Mouse (Mus musculus): ENCODE results near the gene Mien1.

The Mien1 gene

GRCm38 (mm10) chr11:98428436-98428835 is 10.4 kb downstream of the Mien1 start:
- DNase-seq (ENCODE audit: low spot score in 2 of 2), result no peak

DNA sequence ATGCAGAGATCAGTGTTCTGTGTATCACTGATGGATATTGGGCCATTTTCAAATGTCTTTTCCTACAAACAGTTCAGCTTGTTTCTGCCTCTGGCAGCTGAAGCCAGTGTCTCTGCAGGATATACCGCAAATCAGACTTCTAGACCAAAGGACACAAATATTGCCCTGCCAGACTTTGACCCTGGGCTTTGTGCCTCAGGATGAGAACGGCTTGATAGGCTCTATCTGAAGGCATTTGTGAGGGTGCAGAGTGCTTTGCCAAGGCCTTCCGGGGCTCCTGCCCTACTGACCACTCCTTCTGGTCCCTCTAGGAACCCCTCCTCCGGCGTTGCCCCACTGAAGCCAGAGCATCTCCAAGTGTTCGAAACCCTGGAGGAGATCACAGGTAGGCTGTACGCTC is 12.2 kb downstream of the Mien1 start:
- DNase-seq (ENCODE audit: low spot score in 2 of 2), result no peak

GRCm38 (mm10) chr11:98418939-98419547 is 19.7 kb downstream of the Mien1 start:
- DNase-seq (ENCODE audit: low spot score in 2 of 2), result no peak

DNA sequence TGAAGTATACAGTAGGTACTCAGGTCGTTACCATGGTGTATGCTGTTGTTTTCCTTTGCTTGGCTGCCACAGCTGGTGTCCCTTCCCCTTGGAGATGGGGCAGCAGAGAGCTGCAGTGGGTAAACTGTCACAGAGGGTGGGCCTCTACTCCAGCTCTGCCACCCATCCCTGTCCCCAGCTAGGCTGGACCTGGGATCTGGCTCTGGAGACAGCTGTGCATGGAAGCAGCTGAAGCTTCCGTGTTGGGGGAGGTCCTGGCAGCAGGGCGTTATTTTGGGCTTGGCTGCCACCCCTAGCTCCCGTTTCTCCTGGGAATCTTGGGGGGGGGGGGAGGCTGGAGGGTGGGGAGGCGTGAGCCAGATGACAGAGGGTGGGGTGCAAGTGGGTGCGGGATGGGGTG is 20.5 kb downstream of the Mien1 start:
- DNase-seq (ENCODE audit: low spot score in 2 of 2), result no peak

DNA sequence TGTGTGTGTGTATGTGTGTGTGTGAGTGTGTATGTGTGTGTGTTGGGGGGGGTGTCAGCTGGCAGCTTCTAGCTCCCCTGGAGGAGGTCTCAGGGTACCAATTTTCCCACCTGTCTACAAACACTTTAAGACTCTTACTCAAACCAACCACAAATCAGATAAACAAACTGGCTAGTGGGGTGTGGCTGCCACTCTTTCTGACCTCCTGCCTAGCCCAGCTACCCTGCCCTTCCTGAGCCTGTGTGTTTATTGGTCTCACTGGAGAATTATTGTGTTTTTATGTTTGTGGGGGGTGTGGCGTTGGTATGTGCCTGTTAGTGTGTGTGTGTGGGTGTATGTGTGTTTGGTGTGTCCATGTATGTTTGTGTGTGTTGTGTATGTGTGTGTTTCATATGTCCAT is 21.7 kb downstream of the Mien1 start:
- no peak for DNase-seq (ENCODE audit: low spot score in 2 of 2)

DNA sequence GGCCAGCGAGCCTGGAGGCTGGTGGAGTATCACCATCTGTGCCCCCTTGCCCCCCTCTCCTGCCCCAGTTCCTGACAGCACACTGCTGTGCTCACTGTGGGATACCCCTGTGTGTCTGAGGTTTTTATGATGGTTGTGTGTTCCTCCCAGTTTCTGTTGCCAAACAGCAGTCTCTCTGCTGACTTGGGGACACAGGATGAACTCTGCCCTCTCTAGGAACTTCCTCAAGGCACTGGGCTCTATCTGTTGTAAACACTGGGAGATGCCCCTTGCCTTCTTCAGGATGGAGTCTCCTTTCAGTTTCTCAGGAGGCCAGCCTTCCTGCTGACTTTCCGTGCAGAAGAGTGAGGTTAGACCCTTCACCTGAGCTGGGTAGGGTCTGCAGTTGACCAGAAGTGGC is 24.6 kb downstream of the Mien1 start:
- no peak for DNase-seq (ENCODE audit: low spot score in 2 of 2)

- no peak for DNase-seq (ENCODE audit: low spot score in 2 of 2)
These were observed 25.1 kb downstream of the Mien1 start for GRCm38 (mm10) chr11:98413731-98414130.

GRCm38 (mm10) chr11:98412797-98413301 is 25.9 kb downstream of the Mien1 start:
- DNase-seq (ENCODE audit: low spot score in 2 of 2), result no peak

DNA sequence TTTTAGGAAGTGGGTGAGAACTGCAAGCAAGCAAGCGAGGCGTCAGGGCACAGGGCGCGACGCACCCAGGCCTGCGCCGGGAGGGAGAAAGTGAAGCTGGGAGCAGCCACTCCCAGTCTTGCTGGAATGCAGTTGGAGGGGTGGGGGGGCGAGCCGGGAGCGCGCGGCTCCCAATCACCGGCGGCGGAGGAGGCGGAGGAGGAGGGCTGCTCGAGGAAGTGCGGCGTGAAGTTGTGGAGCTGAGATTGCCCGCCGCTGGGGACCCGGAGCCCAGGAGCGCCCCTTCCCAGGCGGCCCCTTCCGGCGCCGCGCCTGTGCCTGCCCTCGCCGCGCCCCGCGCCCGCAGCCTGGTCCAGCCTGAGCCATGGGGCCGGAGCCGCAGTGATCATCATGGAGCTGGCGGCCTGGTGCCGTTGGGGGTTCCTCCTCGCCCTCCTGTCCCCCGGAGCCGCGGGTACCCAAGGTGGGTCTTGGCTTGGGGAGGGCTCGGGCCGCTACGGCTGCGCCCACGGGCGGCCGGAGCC is 26.5 kb downstream of the Mien1 start, which contains the start of gene Erbb2:
TSS of gene Erbb2 (plus strand) at position 198 of the 524 bp plus-strand sequence.
- peak in 1 of 2 experiments; percentile 38 for DNase-seq (ENCODE audit: low spot score in 2 of 2)

DNA sequence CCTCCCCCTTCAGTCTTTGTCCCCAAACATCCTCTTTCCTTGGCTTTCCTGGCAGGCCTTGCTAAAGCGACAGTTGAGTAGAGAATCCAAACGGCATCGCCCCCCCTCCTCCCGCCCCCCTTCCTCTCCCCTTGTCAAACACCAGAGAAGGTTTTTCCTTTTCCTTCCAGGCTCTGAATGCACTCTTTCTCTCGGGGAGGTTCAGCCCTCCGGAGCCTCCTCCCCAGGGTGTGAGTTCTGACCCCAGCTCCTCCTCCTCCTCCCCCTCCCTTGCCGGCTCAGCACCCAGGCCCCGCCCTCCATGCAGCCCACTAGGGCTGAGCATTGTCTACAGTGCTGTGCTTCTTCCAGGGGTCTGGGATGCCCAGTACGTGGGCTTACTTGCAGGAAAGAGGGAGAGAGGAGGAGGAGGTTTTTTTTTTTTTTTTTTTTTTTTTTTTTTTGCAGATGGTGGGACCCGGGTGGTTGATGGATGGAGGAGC is 29.4 kb downstream of the Mien1 start:
- no peak for DNase-seq (ENCODE audit: low spot score in 2 of 2)

- no peak for DNase-seq (ENCODE audit: low spot score in 2 of 2)
These were observed 29.9 kb downstream of the Mien1 start for GRCm38 (mm10) chr11:98408872-98409271.

GRCm38 (mm10) chr11:98406621-98407020 is 32.2 kb downstream of the Mien1 start:
- DNase-seq (ENCODE audit: low spot score in 2 of 2), result no peak

DNA sequence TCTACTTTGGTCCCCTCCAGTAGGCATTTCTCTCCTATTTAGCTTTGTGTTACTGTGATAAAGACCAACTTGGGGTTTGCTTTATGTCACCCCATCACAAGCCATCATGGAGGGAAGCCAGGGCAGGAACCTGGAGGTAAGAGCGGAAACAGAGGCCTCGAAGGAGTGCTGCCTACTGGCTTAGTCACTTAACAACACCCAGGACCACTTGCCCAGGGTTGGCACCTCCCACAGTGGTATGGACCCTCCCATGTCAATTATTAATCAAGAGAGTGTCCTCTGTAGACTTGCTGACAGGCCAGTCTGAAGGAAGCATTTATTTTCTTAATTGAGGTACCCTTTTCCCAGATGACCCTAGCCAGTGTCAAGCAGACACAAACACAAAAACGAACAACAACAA is 38.0 kb downstream of the Mien1 start:
- no peak for DNase-seq (ENCODE audit: low spot score in 2 of 2)

DNA sequence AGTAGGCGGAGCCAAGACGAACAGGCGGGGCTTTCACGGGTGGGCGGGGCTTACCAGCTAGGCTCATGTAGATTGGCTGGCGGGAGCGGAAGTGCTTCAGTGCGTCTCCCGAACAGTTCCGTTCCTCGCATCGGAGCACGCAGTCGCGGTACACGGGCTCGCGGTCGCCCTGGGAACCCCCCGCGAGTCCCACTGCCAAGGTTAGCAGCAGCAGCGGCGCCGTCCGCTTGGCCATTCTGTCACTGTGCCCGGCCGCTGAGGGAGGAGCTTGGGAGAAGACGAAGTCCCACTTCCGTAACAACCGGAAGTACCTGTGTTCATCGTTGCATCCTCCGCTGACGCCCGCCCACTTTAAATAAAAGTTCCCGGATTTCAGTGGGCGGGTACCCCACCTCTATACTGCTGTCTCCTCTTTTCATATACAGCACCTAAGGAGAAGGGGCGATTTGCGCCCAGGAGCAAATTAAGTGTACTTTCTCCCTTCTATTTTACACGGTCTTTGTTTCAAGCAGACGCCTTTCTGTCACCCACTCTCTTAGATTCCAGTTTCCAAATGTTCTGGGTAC is 38.5 kb downstream of the Mien1 start, which contains the start of gene Pgap3:
TSS of gene Pgap3 (minus strand) at position 330 of the 566 bp plus-strand sequence.
- DNase-seq (ENCODE audit: low spot score in 2 of 2), result peak; percentile 87

- DNase-seq (ENCODE audit: low spot score in 2 of 2), result no peak
These were observed 40.8 kb downstream of the Mien1 start for GRCm38 (mm10) chr11:98397946-98398345.

DNA sequence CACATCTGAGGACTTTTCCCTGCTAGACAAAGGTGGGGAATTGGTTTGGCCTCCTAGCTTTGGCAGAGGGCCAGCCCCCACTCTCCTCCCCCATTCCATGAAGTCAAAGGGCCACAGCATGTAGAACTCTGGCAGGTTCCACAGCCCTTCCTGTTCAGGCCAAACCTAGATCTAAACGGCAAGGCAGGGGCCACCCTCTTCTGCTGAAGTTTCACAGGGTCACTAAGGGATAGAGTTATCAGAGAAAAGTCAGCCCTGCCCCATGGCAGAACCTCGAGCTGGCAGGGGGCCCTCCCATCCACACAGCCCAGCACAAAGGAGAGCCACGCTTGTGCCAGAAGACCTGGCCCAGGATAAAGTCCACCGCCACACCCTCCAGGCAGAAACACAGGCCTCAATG is 43.8 kb downstream of the Mien1 start:
- DNase-seq (ENCODE audit: low spot score in 2 of 2), result no peak

GRCm38 (mm10) chr11:98394301-98394700 is 44.5 kb downstream of the Mien1 start:
- no peak for DNase-seq (ENCODE audit: low spot score in 2 of 2)

DNA sequence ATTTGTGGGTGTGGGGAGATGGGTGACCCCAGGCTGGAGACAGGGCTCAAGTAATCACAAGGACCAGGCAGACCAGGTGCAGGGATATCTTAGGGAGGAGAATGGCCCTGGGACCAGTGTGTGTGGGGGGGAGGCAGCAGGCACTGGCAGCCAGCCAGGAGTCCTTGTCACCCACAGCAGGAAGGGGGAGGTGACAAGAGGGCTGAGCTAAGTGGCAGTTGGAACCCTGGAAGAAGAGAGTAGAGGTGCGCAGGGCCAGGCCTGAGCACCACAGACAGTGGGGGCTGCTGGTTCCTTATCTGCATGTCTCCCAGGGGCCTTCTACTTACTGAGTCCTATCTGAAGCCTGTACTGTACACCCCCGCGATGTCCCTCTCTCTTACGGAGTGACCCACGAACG is 45.5 kb downstream of the Mien1 start:
- no peak for DNase-seq (ENCODE audit: low spot score in 2 of 2)

DNA sequence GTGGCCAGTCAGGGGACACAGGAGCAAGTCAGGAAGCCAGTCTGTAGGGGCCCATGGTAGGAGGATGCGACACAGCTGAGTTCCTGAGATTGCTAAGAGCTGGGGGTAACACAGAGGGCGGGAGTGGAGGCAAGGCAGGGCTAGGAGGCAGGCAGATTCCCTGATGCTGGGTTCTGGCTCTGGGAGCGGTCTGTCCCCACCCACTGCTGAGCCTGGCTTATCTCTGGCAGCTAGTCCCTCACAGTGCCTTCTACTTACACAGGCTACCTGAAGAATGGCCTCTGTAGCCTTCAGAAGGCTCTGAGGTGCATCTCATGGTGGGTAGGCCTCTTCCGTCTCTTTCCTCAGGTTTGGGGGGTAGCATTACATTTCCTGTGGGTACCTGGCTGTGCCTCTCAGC is 46.1 kb downstream of the Mien1 start:
- DNase-seq (ENCODE audit: low spot score in 2 of 2), result no peak

- DNase-seq (ENCODE audit: low spot score in 2 of 2), result no peak
These were observed 46.8 kb downstream of the Mien1 start for GRCm38 (mm10) chr11:98392034-98392433.

DNA sequence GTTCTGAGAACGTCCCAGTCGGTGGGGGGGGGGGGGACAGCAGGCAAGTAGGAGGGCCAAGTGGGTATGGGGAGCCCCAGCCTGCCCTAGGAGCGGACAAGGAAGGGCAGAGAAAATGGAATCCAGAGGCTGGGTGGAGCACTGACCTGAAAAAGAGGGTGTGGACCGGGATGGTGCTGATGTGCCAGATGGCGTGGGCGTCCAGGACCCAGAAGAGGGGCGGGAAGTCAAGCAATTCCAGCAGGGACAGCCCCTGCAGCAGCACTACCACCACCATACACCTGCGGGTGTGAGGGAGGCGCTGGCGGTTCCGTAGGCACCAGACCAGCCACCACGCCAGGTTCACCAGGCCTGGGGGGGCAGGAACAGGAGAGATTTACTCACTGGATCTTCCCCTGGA is 48.6 kb downstream of the Mien1 start:
- no peak for DNase-seq (ENCODE audit: low spot score in 2 of 2)

DNA sequence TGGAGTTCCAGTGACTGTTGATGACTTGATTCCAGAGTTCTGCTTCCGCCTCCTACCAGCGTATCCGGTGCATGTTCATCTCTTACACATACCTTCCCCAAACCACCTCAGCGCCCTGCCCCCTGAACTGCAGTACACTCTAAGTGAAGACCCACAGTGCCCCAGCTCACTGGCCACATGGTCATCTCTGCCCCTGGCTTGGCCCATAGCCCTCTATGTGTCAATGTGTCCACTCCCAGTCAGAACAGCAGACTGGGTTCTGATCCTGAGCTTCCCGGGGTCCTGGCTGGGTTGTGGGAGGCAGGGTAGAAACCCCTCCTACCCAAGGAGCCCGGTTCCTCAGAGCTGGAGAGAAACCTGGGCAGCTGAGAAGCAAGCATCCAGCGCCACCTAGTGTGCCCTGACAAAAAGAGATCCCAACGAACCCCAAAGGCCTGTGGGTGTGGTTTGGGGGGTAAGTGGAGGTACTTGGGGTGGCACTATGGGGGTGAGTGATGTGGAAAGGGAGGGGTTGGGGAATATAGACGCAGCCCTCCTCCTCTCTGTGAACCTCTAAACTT is 49.5 kb downstream of the Mien1 start:
- DNase-seq (ENCODE audit: low spot score in 2 of 2), result peak in 1 of 2 experiments; percentile 63

DNA sequence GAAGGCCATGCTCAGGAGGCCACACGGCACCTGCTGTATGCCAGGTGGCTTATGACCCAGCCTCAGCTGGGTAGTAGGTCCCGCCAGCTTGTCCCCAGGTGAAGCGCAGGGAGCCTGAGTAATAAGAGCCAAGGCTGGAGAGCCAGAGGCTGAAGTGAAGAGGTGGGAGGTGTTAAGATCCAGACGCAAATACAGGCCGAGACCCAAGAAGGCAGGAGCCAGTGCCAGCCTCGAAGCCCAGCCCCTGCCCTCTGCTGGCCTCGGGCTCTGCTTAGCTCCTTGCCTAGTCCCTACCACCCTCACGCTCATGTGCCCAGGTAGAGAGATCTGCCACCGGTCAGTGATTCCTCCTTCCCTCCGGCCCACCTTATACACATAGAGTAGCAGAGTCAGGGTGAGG is 50.5 kb downstream of the Mien1 start:
- no peak for DNase-seq (ENCODE audit: low spot score in 2 of 2)
